Mouse (Mus musculus): ENCODE measurements at regions not wholly inside any gene's neighbourhood (a gene's known extent, or its start where the extent isn't known, plus 50 kb on each side); places are given as distances from the start of the nearest gene placed in this dataset.

- no peak for ATAC-seq (ENCODE audit: low TSS enrichment)
Observed at GRCm38 (mm10) chr15:96184666-96185065, 102.7 kb upstream of the Arid2 start.

GRCm38 (mm10) chr15:96185429-96185828, 101.9 kb upstream of the Arid2 start:
- ATAC-seq (ENCODE audit: low TSS enrichment), result no peak

- no peak for ATAC-seq (ENCODE audit: low TSS enrichment)
Observed at GRCm38 (mm10) chr15:96185901-96186300, 101.4 kb upstream of the Arid2 start.

- ATAC-seq (ENCODE audit: low TSS enrichment), result no peak
Observed at GRCm38 (mm10) chr15:96189551-96189950, 97.8 kb upstream of the Arid2 start.

GRCm38 (mm10) chr15:96197413-96197812, 89.9 kb upstream of the Arid2 start:
- no peak for ATAC-seq (ENCODE audit: low TSS enrichment)

- no peak for ATAC-seq (ENCODE audit: low TSS enrichment)
Observed at GRCm38 (mm10) chr15:96197932-96198331, 89.4 kb upstream of the Arid2 start.

GRCm38 (mm10) chr15:96201273-96201672, 86.0 kb upstream of the Arid2 start:
- ATAC-seq (ENCODE audit: low TSS enrichment), result no peak

- ATAC-seq (ENCODE audit: low TSS enrichment), result no peak
Observed at GRCm38 (mm10) chr15:96201701-96202460, 85.4 kb upstream of the Arid2 start.

- no peak for ATAC-seq (ENCODE audit: low TSS enrichment)
Observed at GRCm38 (mm10) chr15:96204187-96204586, 83.1 kb upstream of the Arid2 start.

GRCm38 (mm10) chr15:96204623-96205022, 82.7 kb upstream of the Arid2 start:
- no peak for ATAC-seq (ENCODE audit: low TSS enrichment)

GRCm38 (mm10) chr15:96210721-96211400, 76.5 kb upstream of the Arid2 start:
- no peak; the same call in 1 of the 2 replicates for ATAC-seq (ENCODE audit: low TSS enrichment)

- ATAC-seq (ENCODE audit: low TSS enrichment), result no peak
Observed at GRCm38 (mm10) chr15:96213541-96214312, 73.6 kb upstream of the Arid2 start.

- no peak for ATAC-seq (ENCODE audit: low TSS enrichment)
Observed at GRCm38 (mm10) chr15:96217896-96218295, 69.4 kb upstream of the Arid2 start.

- no peak for ATAC-seq (ENCODE audit: low TSS enrichment)
Observed at GRCm38 (mm10) chr15:96219746-96220145, 67.6 kb upstream of the Arid2 start.

- ATAC-seq (ENCODE audit: low TSS enrichment), result no peak
Observed at GRCm38 (mm10) chr15:96231969-96232368, 55.3 kb upstream of the Arid2 start.

- no peak for ATAC-seq (ENCODE audit: low TSS enrichment)
Observed at GRCm38 (mm10) chr15:96233113-96233512, 54.2 kb upstream of the Arid2 start.

GRCm38 (mm10) chr15:96234783-96235182, 52.5 kb upstream of the Arid2 start:
- peak; percentile 80 for ATAC-seq (ENCODE audit: low TSS enrichment)

Measured in frontal cortex, adult (tissue).